9 mouse cellular contexts compared by ENCODE assay signal in genomic region chr3:41377826-41378406, GRCm38 (mm10).
DNase-seq lines count a peak whose midpoint lies in the region; ATAC-seq lines count a peak whose summit lies in the region.
"Had no signal": no experiment of that assay in that cellular context is flagged by ENCODE, and none has a peak within 500 bp of the region (broad histone marks: within the 10 kb centered on the region; RNA-seq: fewer than 3 reads in every experiment).

No protein-coding gene starts in this region.

- 73% methylated on average over 5 of the region's 5 CpGs for WGBS in midbrain, embryonic 13.5 days
- 91% methylated on average over 5 of the region's 5 CpGs for WGBS in midbrain, embryonic 10.5 days
- 90% methylated on average over 5 of the region's 5 CpGs for WGBS in embryonic facial prominence, embryonic 10.5 days
- WGBS in heart, embryonic 12.5 days, result 77% methylated on average over 5 of the region's 5 CpGs

- H3K27ac ChIP-seq in midbrain, embryonic 13.5 days, result no peak overlapping the region
- no peak overlapping the region for H3K27ac ChIP-seq in midbrain, embryonic 10.5 days (replicated peaks)
- no peak overlapping the region for H3K27ac ChIP-seq in embryonic facial prominence, embryonic 10.5 days (replicated peaks)
- H3K27ac ChIP-seq in heart, embryonic 12.5 days (ENCODE audit: poor library complexity, severe bottlenecking), result no peak overlapping the region
- H3K27ac ChIP-seq: macrophage had no signal

- H3K4me2 ChIP-seq in midbrain, embryonic 13.5 days (replicated peaks), result no peak overlapping the region
- no peak overlapping the region for H3K4me2 ChIP-seq in heart, embryonic 12.5 days

- DNase-seq in cerebellum, postnatal 14 days, result peak; percentile 69 to 70
- no peak for DNase-seq in cerebellum, adult 9-10 months
- DNase-seq in midbrain, embryonic 10.5 days (ENCODE audit: low spot score), result no peak
- DNase-seq in layer of hippocampus, adult 9-10 months (ENCODE audit: low spot score), result peak; percentile 33
- DNase-seq in right cerebral cortex, postnatal 36 days (ENCODE audit: low spot score in 2 of 2), result peak; percentile 12 to 17
- DNase-seq in embryonic facial prominence, embryonic 10.5 days (ENCODE audit: low spot score), result no peak

- H3K36me3 ChIP-seq in midbrain, embryonic 13.5 days, result no peaks in the 10 kb centered on the region
- no peaks in the 10 kb centered on the region for H3K36me3 ChIP-seq in midbrain, embryonic 10.5 days
- H3K36me3 ChIP-seq in embryonic facial prominence, embryonic 10.5 days (replicated peaks), result no peaks in the 10 kb centered on the region
- no peaks in the 10 kb centered on the region for H3K36me3 ChIP-seq in heart, embryonic 12.5 days

- H3K9me3 ChIP-seq in midbrain, embryonic 13.5 days, result no peaks in the 10 kb centered on the region
- H3K9me3 ChIP-seq in midbrain, embryonic 10.5 days (replicated peaks), result no peaks in the 10 kb centered on the region
- H3K9me3 ChIP-seq in embryonic facial prominence, embryonic 10.5 days, result no peaks in the 10 kb centered on the region
- H3K9me3 ChIP-seq in heart, embryonic 12.5 days (replicated peaks), result no peaks in the 10 kb centered on the region

- H3K27me3 ChIP-seq in midbrain, embryonic 13.5 days, result no peaks in the 10 kb centered on the region
- H3K27me3 ChIP-seq in midbrain, embryonic 10.5 days (ENCODE audit: low read depth, poor library complexity, severe bottlenecking), result no peaks in the 10 kb centered on the region
- no peaks in the 10 kb centered on the region for H3K27me3 ChIP-seq in embryonic facial prominence, embryonic 10.5 days (replicated peaks; ENCODE audit: low read depth, poor library complexity, severe bottlenecking)
- no peaks in the 10 kb centered on the region for H3K27me3 ChIP-seq in heart, embryonic 12.5 days (replicated peaks)

- H3K4me3 ChIP-seq in midbrain, embryonic 13.5 days (replicated peaks), result no peak overlapping the region
- H3K4me3 ChIP-seq in midbrain, embryonic 10.5 days, result no peak overlapping the region
- no peak overlapping the region for H3K4me3 ChIP-seq in embryonic facial prominence, embryonic 10.5 days
- H3K4me3 ChIP-seq in heart, embryonic 12.5 days, result no peak overlapping the region

- peaks cover 17% of the 10 kb centered on the region for H3K4me1 ChIP-seq in midbrain, embryonic 13.5 days (replicated peaks)
- H3K4me1 ChIP-seq in midbrain, embryonic 10.5 days, result peaks cover 5% of the 10 kb centered on the region
- no peaks in the 10 kb centered on the region for H3K4me1 ChIP-seq in embryonic facial prominence, embryonic 10.5 days
- peaks cover 37% of the 10 kb centered on the region for H3K4me1 ChIP-seq in heart, embryonic 12.5 days (replicated peaks)

- 0 out of 2 replicates have a peak, but pooled peaks have one; percentile 21 for ATAC-seq in midbrain, embryonic 13.5 days
- no peak for ATAC-seq in heart, embryonic 12.5 days (ENCODE audit: insufficient number of reproducible peaks, low FRiP score)

- no peak overlapping the region for H3K9ac ChIP-seq in midbrain, embryonic 13.5 days (replicated peaks)
- H3K9ac ChIP-seq in heart, embryonic 12.5 days, result no peak overlapping the region

Comparison
In these comparisons a context has a peak if more than half of its experiments do, and no peak if none do; other contexts are left out.
1. DNase-seq: peak in cerebellum, postnatal 14 days (2 of 2), layer of hippocampus, adult 9-10 months (single experiment) and right cerebral cortex, postnatal 36 days (2 of 2); none in cerebellum, adult 9-10 months (single experiment), midbrain, embryonic 10.5 days (single experiment) and embryonic facial prominence, embryonic 10.5 days (single experiment).